Mouse (Mus musculus) heart, embryonic 16.5 days (tissue): ENCODE data around the gene Snx13. TPM values are rescaled to one million over a fixed set of nuclear protein-coding genes. Genes with fewer than 3 reads are reported as not detected.

Experiments
- ATAC-seq: fragments of 200-750 bp; cut with Nextera tagmentation; replicated peaks from 2 replicates; pipeline ENCODE4 v1.8.0; 2017; ENCODE audit warnings: moderate number of reproducible peaks; ENCODE audit not compliant: insufficient read depth, low FRiP score; ENCODE audit errors: extremely low read depth
- H3K27ac ChIP-seq: fragments of 300-500 bp; sonication (generic); 2 replicates; pipeline ENCODE4 v1.5.1; 2014; ENCODE audit warnings: mild to moderate bottlenecking, low read length, control low read depth, moderate library complexity
- H3K27me3 ChIP-seq: fragments of 300-500 bp; sonication (generic); 2 replicates; pipeline ENCODE4 v1.6.1; 2014; ENCODE audit warnings: low read length, mixed read lengths; ENCODE audit not compliant: control insufficient read depth, insufficient read depth
- H3K36me3 ChIP-seq: fragments of 300-500 bp; sonication (generic); 2 replicates; pipeline ENCODE4 v1.6.1; 2014; ENCODE audit not compliant: control insufficient read depth, insufficient read depth
- H3K4me1 ChIP-seq: fragments of 300-500 bp; sonication (generic); 2 replicates; pipeline ENCODE4 v1.6.1; 2014; ENCODE audit warnings: low read length, mixed read lengths; ENCODE audit not compliant: control insufficient read depth, insufficient read depth
- H3K4me2 ChIP-seq: fragments of 300-500 bp; sonication (generic); 2 replicates; pipeline ENCODE4 v1.6.1; 2014; ENCODE audit warnings: low read depth, mild to moderate bottlenecking, control low read depth, low read length
- H3K4me3 ChIP-seq: fragments of 300-500 bp; sonication (generic); 2 replicates; pipeline ENCODE4 v1.5.1; 2014; ENCODE audit warnings: mild to moderate bottlenecking, control low read depth, low read length
- H3K9ac ChIP-seq: fragments of 300-500 bp; sonication (generic); 2 replicates; pipeline ENCODE4 v1.6.1; 2014; ENCODE audit warnings: low read length, control low read depth
- H3K9me3 ChIP-seq: fragments of 300-500 bp; sonication (generic); replicated peaks from 2 replicates; pipeline ENCODE4 v1.6.1; 2016; ENCODE audit warnings: low read length; ENCODE audit not compliant: control insufficient read depth
- WGBS: fragments of 180-500 bp; shearing (Covaris S2); extraction: QIAGEN DNeasy Blood & Tissue Kit; methylation state at CpG from one replicate; pipeline ENCODE4 v1.1.7; 2014; 5-methylcytosine and 5-hydroxymethylcytosine counted together
- polyA plus RNA-seq: library from polyadenylated mRNA; unstranded; fragments of >200 nt; fragmentation: Nextera tagmentation; extraction: Ambion mirVana; gene quantifications from 2 replicates; pipeline ENCODE4 v1.2.1, GENCODE M21; 2015

Snx13 gene
- polyA plus RNA-seq, 1 experiment from 2014 or later = 33.8 TPM

GRCm38 (mm10) chr12:35154149-35154548 is 107.2 kb downstream of the Snx13 start:
- H3K4me1 ChIP-seq = no peaks in the 10 kb centered on the region
- no peak overlapping the region for H3K4me3 ChIP-seq
- 72% methylated on average over 3 of the region's 3 CpGs for WGBS
- no peaks in the 10 kb centered on the region for H3K9me3 ChIP-seq
- no peak for ATAC-seq
- H3K9ac ChIP-seq = no peak overlapping the region
- no peak overlapping the region for H3K4me2 ChIP-seq
- H3K36me3 ChIP-seq = peaks cover 3% of the 10 kb centered on the region; the same call in 1 of the 2 replicates
- no peak overlapping the region for H3K27ac ChIP-seq
- H3K27me3 ChIP-seq = no peaks in the 10 kb centered on the region

GRCm38 (mm10) chr12:35157237-35157636 is 110.3 kb downstream of the Snx13 start:
- Histone ChIP-seq H3K4me1 (no peaks in the 10 kb centered on the region), H3K9me3 (no peaks in the 10 kb centered on the region), H3K27ac (no peak overlapping the region), H3K4me3 (no peak overlapping the region), H3K4me2 (no peak overlapping the region), H3K27me3 (no peaks in the 10 kb centered on the region), H3K36me3 (no peaks in the 10 kb centered on the region), H3K9ac (no peak overlapping the region)
- peak; percentile 55; the same call in 1 of the 2 replicates for ATAC-seq
- WGBS = 68% methylated on average over 4 of the region's 4 CpGs

GRCm38 (mm10) chr12:35161690-35162089 is 114.7 kb downstream of the Snx13 start:
- WGBS = 47% methylated on average over 4 of the region's 4 CpGs
- ATAC-seq = no peak
- Histone ChIP-seq H3K9ac (no peak overlapping the region), H3K36me3 (no peaks in the 10 kb centered on the region), H3K27me3 (no peaks in the 10 kb centered on the region), H3K4me3 (no peak overlapping the region), H3K4me1 (no peaks in the 10 kb centered on the region), H3K27ac (no peak overlapping the region), H3K4me2 (no peak overlapping the region), H3K9me3 (no peaks in the 10 kb centered on the region)

- ATAC-seq = no peak
- Histone ChIP-seq H3K4me1 (no peaks in the 10 kb centered on the region), H3K36me3 (no peaks in the 10 kb centered on the region), H3K4me2 (no peak overlapping the region), H3K4me3 (no peak overlapping the region), H3K27ac (no peak overlapping the region), H3K27me3 (no peaks in the 10 kb centered on the region), H3K9ac (no peak overlapping the region), H3K9me3 (no peaks in the 10 kb centered on the region)
- 77% methylated on average over 4 of the region's 4 CpGs for WGBS
Measured at GRCm38 (mm10) chr12:35170275-35170674, 123.3 kb downstream of the Snx13 start.

- Histone ChIP-seq H3K9ac (no peak overlapping the region), H3K4me3 (no peak overlapping the region), H3K36me3 (no peaks in the 10 kb centered on the region), H3K27ac (no peak overlapping the region), H3K4me2 (no peak overlapping the region), H3K4me1 (peaks cover 3% of the 10 kb centered on the region; the same call in 1 of the 2 replicates), H3K9me3 (no peaks in the 10 kb centered on the region), H3K27me3 (no peaks in the 10 kb centered on the region)
- ATAC-seq = no peak
- WGBS = 23% methylated on average over 8 of the region's 8 CpGs
Measured at GRCm38 (mm10) chr12:35175938-35176337, 129.0 kb downstream of the Snx13 start.

- WGBS = 67% methylated on average over 3 of the region's 3 CpGs
- no peaks in the 10 kb centered on the region for H3K36me3 ChIP-seq
- no peak for ATAC-seq
- no peak overlapping the region for H3K4me3 ChIP-seq
- no peak overlapping the region for H3K4me2 ChIP-seq
- no peaks in the 10 kb centered on the region for H3K9me3 ChIP-seq
- peaks cover 3% of the 10 kb centered on the region; the same call in 1 of the 2 replicates for H3K4me1 ChIP-seq
- H3K27ac ChIP-seq = no peak overlapping the region
- no peaks in the 10 kb centered on the region for H3K27me3 ChIP-seq
- no peak overlapping the region for H3K9ac ChIP-seq
Measured at GRCm38 (mm10) chr12:35176628-35177027, 129.6 kb downstream of the Snx13 start.

GRCm38 (mm10) chr12:35182675-35183074 is 135.7 kb downstream of the Snx13 start:
- H3K4me2 ChIP-seq = no peak overlapping the region
- ATAC-seq = peak; percentile 52; the same call in 1 of the 2 replicates
- WGBS = 6% methylated on average over 3 of the region's 3 CpGs
- H3K4me3 ChIP-seq = no peak overlapping the region
- no peaks in the 10 kb centered on the region for H3K9me3 ChIP-seq
- H3K27ac ChIP-seq = no peak overlapping the region
- H3K36me3 ChIP-seq = no peaks in the 10 kb centered on the region
- H3K4me1 ChIP-seq = no peaks in the 10 kb centered on the region
- no peaks in the 10 kb centered on the region for H3K27me3 ChIP-seq
- H3K9ac ChIP-seq = no peak overlapping the region

- Histone ChIP-seq H3K9ac (no peak overlapping the region), H3K36me3 (no peaks in the 10 kb centered on the region), H3K4me3 (no peak overlapping the region), H3K27me3 (no peaks in the 10 kb centered on the region), H3K27ac (no peak overlapping the region), H3K4me1 (no peaks in the 10 kb centered on the region), H3K4me2 (no peak overlapping the region), H3K9me3 (no peaks in the 10 kb centered on the region)
- 70% methylated on average over 5 of the region's 5 CpGs for WGBS
- ATAC-seq = no peak
Measured at GRCm38 (mm10) chr12:35184261-35184660, 137.3 kb downstream of the Snx13 start.

GRCm38 (mm10) chr12:35191698-35192425 is 144.9 kb downstream of the Snx13 start:
- Histone ChIP-seq H3K4me3 (peak overlapping the region; percentile 36), H3K4me1 (peaks cover 3% of the 10 kb centered on the region), H3K27me3 (no peaks in the 10 kb centered on the region), H3K9ac (peak overlapping the region; percentile 43; the same call in 1 of the 2 replicates), H3K4me2 (peak overlapping the region; percentile 56), H3K27ac (no peak overlapping the region), H3K9me3 (no peaks in the 10 kb centered on the region), H3K36me3 (no peaks in the 10 kb centered on the region)
- ATAC-seq = no peak
- 42% methylated on average over 17 of the region's 17 CpGs for WGBS
